Mouse (Mus musculus) intestine, embryonic 15.5 days (tissue): ENCODE results near the gene Gm45753. TPM values are rescaled to one million over a fixed set of nuclear protein-coding genes. Genes with fewer than 3 reads are reported as not detected.

ENCODE experiments used
- ATAC-seq: fragments of 200-750 bp; cut with Nextera tagmentation; 2 replicates; pipeline ENCODE4 v1.8.0; 2017; ENCODE audit warnings: moderate TSS enrichment, moderate library complexity
- H3K27ac ChIP-seq: fragments of 300-500 bp; sonication (generic); 2 replicates; pipeline ENCODE4 v1.5.1; 2015; ENCODE audit warnings: mild to moderate bottlenecking, inconsistent platforms
- H3K27me3 ChIP-seq: fragments of 300-500 bp; sonication (generic); replicated peaks from 2 replicates; pipeline ENCODE4 v1.6.1; 2015; ENCODE audit warnings: inconsistent platforms
- H3K36me3 ChIP-seq: fragments of 300-500 bp; sonication (generic); 2 replicates; pipeline ENCODE4 v1.6.1; 2015; ENCODE audit warnings: inconsistent platforms
- H3K4me1 ChIP-seq: fragments of 300-500 bp; sonication (generic); replicated peaks from 2 replicates; pipeline ENCODE4 v1.6.1; 2015; ENCODE audit warnings: inconsistent platforms
- H3K4me2 ChIP-seq: fragments of 300-500 bp; sonication (generic); replicated peaks from 2 replicates; pipeline ENCODE4 v1.6.1; 2015; ENCODE audit warnings: mild to moderate bottlenecking, inconsistent platforms
- H3K4me3 ChIP-seq: fragments of 300-500 bp; sonication (generic); replicated peaks from 2 replicates; pipeline ENCODE4 v1.5.1; 2015; ENCODE audit warnings: inconsistent platforms
- H3K9ac ChIP-seq: fragments of 300-500 bp; sonication (generic); 2 replicates; pipeline ENCODE4 v1.6.1; 2015; ENCODE audit warnings: inconsistent platforms
- H3K9me3 ChIP-seq: fragments of 300-500 bp; sonication (generic); 2 replicates; pipeline ENCODE4 v1.6.1; 2016; ENCODE audit warnings: inconsistent platforms
- WGBS: fragments of 180-500 bp; shearing (Covaris S2); methylation state at CpG from one replicate; pipeline ENCODE4 v1.1.7; 2015; 5-methylcytosine and 5-hydroxymethylcytosine counted together
- polyA plus RNA-seq: library from polyadenylated mRNA; unstranded; fragments of >200 nt; fragmentation: Nextera tagmentation; extraction: Ambion mirVana; gene quantifications from 2 replicates; pipeline ENCODE4 v1.2.1, GENCODE M21; 2015

Gene Gm45753
- polyA plus RNA-seq, 1 experiment from 2014 or later: 0.39 TPM

- Histone ChIP-seq H3K9me3 (no peaks in the 10 kb centered on the region), H3K27me3 (no peaks in the 10 kb centered on the region), H3K36me3 (no peaks in the 10 kb centered on the region), H3K4me2 (peak overlapping the region; percentile 39; the same call in 1 of the 2 replicates), H3K9ac (no peak overlapping the region), H3K27ac (no peak overlapping the region), H3K4me1 (0 out of 2 replicates have a peak, but pooled peaks cover 3% of the 10 kb centered on the region), H3K4me3 (no peak overlapping the region)
- WGBS: 20% methylated on average over 14 of the region's 14 CpGs
- ATAC-seq: peak; percentile 53
Measured at GRCm38 (mm10) chr8:45236164-45236912, 71.9 kb downstream of the Gm45753 start.

- H3K9me3 ChIP-seq: no peaks in the 10 kb centered on the region
- H3K4me2 ChIP-seq: no peak overlapping the region
- no peak overlapping the region for H3K27ac ChIP-seq
- no peaks in the 10 kb centered on the region for H3K36me3 ChIP-seq
- 86% methylated on average over 6 of the region's 6 CpGs for WGBS
- 0 out of 2 replicates have a peak, but pooled peaks cover 3% of the 10 kb centered on the region for H3K4me1 ChIP-seq
- H3K4me3 ChIP-seq: no peak overlapping the region
- no peak overlapping the region for H3K9ac ChIP-seq
- no peaks in the 10 kb centered on the region for H3K27me3 ChIP-seq
- no peak for ATAC-seq
Measured at GRCm38 (mm10) chr8:45235228-45235627, 73.0 kb downstream of the Gm45753 start.

- ATAC-seq: no peak
- Histone ChIP-seq H3K4me3 (no peak overlapping the region), H3K36me3 (no peaks in the 10 kb centered on the region), H3K9ac (no peak overlapping the region), H3K27ac (no peak overlapping the region), H3K27me3 (no peaks in the 10 kb centered on the region), H3K9me3 (no peaks in the 10 kb centered on the region), H3K4me2 (no peak overlapping the region), H3K4me1 (0 out of 2 replicates have a peak, but pooled peaks cover 3% of the 10 kb centered on the region)
- WGBS: 54% methylated on average over 3 of the region's 3 CpGs
Measured at GRCm38 (mm10) chr8:45233256-45233655, 75.0 kb downstream of the Gm45753 start.

Other genes starting within 250 kb of the Gm45753 start
- gene Mtnr1a, start 239.3 kb downstream of the Gm45753 start, polyA plus RNA-seq: 0.26 and 0.28 TPM in 2 replicates
- 0.46 and 0.68 TPM in 2 replicates for gene F11, start 46.4 kb downstream of the Gm45753 start, polyA plus RNA-seq
- 0.08 and 0.11 TPM in 2 replicates for gene Klkb1, start 13.6 kb downstream of the Gm45753 start, polyA plus RNA-seq
- gene Cyp4v3, start 24.8 kb upstream of the Gm45753 start, polyA plus RNA-seq: 1.3 and 1.8 TPM in 2 replicates
- 10.4 and 10.7 TPM in 2 replicates for gene Fam149a, start 73.8 kb upstream of the Gm45753 start, polyA plus RNA-seq
- 1.6 and 2.3 TPM in 2 replicates for gene Tlr3, start 102.6 kb upstream of the Gm45753 start, polyA plus RNA-seq
- 25.3 and 25.8 TPM in 2 replicates for gene Sorbs2, start 199.3 kb upstream of the Gm45753 start, polyA plus RNA-seq